Mouse (Mus musculus) lung, postnatal 14 days (tissue): ENCODE measurements around the gene Acadsb.
"Not testable (repeated sequence)": the region's sequence is repeated elsewhere in the genome, so short reads cannot be mapped to it uniquely, and the experiment has no call there.

Experiments used
- DNase-seq: peaks from one replicate; pipeline ENCODE4 v3.0.0; 2021

The Acadsb gene

DNA sequence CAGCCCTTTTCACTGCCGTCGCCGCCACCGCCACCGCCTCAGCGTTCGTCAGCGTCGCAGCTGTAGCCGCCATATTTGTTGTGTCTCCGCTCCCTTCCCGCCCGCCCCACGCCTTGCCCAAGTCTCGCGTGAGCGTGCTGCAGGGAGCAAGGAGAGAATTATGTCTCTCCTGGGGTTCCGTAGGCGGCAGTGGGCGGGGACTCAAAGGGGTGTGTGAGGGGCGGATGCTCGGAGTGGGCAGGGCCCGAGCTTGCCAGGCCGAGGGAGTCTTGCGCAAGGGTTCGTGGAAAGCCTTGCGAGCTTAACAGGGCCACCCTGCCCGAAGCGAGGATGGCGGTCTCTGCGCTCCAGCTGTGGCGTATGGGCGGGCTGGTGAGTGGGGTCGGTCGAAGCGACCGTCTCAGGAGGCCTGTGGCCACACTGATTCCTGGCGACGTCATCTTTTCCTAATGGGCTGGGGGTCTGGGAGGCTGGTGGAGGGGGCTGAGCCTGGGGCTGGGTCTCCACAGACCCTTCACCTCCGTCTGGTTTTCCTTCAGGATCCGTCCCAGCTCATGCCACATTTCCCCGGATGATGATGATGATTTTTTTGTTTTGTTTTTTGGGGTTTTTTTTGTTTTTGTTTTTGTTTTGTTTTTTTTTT is at the start of gene Acadsb, which contains the start of gene Ikzf5:
Gene Acadsb (plus strand): TSS at position 186 of the 643 bp plus-strand sequence.
Gene Ikzf5 (minus strand): TSS at position 106 of the 643 bp plus-strand sequence.
- DNase-seq = peak; percentile 100

DNA sequence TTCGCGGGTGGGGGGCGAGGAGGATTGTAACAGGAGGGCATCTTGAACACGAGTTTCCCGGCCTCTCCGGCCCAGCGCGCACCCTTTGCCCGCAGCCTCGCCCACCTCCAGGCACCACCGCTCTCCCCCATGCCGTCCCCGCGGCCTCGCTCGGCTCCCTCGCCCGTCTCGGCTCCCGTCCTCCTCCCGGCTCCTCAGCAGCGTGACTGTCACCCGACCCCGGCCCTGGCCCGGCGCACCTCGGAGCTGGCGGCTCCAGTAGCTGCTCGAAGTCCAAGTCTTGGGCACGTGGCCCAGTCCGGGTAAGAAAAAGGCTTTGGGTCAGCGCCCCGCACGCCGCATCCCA is 48.2 kb upstream of the Acadsb start:
- DNase-seq = no peak

DNA sequence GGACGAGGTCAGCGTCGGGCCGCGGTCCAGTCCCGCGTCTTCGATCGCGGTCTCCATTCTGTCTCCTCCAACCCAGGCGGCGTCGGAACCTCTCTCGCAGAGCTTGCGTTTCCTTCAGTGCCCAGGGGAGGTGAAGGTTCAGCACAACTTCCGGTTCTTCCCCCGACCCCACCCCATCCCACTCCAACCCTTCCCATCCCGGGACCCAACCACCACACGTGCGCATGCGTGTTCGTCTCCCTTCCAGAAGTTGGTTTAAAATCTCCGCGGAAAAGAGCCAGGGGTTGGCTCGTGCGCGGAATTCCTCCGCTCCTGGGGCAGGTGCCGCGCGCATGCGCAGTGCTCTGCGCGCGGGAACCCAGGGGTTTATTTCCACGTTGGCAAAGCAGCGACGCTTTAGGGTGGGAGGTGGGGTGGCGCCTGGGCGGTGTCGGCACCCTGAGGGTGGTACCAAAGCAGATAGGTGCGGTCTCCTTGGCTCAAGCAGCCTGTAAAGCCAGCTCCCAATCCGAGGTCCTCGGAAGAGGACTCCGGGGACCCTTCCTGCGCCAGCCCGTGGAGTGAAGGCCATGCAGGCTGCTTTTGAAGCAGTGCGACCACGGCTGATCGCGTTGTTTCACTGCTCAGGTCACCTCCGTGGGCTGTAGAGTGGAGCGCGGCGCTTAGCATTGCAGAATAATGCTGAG is 47.6 kb upstream of the Acadsb start, which contains the start of gene 2310057M21Rik:
Gene 2310057M21Rik (minus strand): TSS at position 145 of the 686 bp plus-strand sequence.
- peak; percentile 95 for DNase-seq

DNA sequence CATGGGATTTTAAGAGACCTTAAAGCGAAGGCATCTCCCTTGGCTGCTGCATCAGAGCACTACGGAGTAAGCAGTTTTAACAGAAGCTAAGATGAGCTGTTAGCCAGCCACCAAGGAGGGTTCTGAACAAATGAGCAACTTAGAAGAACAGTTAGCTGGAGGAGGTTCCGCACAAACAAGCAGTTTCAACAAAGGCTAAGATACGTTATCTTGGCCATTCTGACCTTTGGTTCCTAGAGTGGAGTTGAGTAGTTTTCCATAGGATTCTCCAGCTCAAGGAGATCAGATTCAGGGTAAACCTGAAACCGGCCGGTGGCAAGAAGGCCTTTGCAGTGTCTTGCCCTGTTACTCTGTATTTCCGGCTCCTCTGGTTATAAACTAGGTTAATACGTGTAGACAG is 46.3 kb upstream of the Acadsb start:
- DNase-seq = no peak

DNA sequence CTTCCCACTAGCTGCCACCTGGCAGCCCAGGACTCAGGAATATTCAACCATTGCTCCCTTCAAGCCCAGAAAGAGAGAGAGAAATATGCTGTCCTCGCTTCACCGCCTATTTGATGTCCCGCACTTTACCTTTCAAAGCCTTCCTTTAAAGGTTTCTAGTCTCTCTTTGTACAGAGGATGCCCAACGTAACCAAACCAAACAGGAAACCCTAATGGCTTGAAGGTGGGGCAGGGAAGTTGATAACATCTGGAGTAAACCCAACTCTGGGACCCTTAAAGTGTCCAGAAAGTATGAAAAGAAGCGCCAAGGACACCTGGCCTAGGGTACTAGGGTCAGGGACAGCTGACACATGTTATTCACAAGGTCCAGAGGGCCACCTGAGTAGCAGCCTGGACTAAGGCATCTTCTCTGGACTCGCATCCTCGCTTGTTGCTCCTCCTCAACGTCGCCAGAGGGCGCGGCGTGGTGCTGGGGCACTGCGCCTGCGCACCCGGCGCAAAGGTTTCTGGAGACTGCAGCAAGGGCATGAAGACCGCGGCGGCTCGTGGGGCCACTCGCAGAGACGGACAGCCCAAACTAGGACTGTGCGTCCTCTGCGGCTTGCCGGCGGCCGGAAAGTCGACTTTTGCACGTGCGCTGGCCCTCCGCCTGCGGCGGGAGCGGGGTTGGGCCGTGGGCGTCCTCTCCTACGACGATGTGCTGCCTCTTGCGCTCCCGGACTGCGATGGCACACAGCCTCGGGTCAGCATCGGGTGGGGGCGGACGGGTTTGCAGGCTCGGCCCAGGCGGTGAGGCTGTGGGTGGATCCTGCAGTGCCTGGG is 39.5 kb upstream of the Acadsb start, which contains the start of gene Pstk:
Gene Pstk (plus strand): TSS at position 494 of the 822 bp plus-strand sequence.
- DNase-seq = peak; percentile 87

DNA sequence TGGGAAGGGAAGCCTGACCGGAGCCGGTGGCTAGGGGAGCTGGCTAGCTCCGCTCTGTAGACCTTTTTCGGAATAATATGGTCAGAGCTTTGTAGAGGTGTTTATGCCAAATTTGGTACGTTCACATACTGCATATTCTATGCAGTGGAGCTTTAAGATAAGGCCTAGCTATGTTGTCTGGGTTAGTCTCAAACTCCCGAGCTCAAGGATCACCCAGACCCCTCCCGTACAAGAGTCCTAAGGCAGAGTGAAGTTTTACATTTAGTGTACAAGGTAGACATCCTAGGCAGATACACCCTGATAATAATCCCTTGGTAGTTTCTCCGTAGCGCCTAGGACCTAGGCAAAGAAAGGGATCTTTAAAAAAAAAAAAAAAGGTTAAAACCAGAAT is 38.9 kb upstream of the Acadsb start:
- DNase-seq = no peak

DNA sequence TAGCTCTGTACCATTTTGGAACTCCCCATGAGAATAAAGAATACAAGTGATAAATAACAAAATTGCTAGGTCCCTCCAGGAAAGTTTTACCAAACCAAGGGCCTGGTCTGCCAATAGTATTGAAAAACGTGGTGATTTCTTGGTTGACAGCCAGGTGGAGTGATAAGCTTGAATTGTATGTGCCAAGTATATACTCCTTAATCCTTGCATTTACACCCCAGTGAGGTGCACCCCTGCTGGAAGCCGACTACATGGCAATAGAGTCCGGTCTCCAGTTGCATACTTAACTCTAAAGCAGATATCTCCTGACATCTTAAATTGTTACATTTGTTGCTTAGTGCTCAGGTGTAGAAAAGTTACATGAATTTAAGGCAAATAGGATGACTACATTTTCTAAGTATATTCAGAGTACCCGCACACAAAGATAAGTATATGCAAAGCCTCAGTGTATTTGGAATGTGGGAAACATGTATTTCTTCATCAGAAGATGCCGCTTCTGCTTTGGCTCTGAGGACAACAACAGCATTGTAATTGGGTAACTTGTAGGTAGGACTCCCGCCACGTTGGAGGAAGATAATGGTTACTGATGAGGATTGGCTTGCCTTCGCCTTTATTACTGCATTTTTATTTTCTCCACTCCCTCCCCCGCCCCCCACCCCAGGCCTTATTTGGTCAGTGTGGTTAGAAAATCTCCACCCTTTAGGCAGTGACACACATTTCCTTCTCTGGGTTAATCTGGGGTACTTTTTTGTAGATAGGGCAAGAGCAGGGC is 38.3 kb upstream of the Acadsb start:
- no peak for DNase-seq

DNA sequence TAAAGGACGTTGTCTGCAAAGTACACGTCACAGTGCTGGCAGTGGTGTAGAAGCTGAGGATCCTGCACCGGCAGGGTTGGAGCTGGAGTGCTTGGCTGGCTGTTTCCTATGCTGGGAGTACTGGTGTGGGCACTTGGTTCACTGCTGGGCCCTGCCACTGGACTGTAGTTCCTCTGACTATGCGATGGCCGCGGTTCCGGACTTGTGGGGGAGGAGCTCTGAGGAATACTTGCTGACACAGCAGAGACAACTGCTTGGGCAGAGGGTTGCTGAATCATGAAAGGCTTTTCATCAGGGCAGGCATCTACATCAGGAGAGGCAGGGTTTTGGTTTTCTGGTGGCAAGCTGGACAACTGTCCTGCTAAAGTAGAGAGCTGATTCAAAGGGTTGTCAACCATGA is 18.6 kb upstream of the Acadsb start:
- DNase-seq = not testable (repeated sequence)

DNA sequence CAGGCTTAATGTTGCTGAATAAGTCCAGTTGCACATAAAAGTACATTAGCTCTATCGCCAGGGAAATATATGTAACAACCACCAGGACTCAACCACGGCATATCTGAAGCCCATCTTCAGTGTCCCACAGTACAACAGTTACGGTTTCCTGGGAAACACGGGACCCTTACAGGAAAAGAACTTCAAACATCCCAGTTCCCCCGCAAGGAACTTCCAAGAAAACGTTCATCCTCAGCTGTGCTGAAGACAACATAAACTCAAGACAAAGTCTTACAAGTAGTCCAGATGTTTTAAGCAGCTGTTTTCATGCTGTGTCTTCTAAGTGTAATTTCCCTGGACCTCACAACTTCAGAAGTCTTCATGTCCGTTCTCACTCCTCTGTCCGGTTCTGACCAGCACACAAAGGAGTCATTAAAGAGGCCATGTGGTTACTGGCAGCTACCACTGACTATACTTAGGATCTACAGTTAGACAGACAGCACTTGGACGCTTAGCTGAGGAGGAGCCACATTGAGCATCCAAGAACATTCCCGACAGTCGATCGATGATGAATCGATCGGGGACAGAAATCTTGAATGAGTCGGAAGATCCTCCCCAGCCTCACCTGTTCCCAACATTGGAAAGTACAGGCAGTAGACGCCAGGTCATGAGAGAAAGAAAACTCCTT is 947 bp upstream of the Acadsb start:
- peak; percentile 4 for DNase-seq

DNA sequence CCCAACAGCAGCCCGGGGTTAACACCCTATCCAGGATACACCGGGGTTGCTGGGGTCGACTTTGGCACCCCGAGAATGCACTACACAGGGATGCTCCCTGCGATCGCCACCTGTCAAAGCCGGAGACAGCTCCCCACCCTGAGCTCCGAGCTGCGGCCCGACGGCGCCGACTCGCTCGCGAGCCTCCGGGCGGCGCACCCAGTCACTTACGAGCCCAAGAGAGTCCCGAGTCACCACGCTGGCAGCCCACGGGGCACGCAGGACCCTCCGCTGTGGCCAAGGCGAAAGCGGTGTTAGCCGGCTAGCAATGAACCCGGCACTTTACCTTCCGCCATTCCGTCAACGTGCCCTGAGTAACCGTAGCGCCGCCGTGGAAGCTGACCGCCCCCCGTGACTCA is 414 bp upstream of the Acadsb start:
- no peak for DNase-seq

DNA sequence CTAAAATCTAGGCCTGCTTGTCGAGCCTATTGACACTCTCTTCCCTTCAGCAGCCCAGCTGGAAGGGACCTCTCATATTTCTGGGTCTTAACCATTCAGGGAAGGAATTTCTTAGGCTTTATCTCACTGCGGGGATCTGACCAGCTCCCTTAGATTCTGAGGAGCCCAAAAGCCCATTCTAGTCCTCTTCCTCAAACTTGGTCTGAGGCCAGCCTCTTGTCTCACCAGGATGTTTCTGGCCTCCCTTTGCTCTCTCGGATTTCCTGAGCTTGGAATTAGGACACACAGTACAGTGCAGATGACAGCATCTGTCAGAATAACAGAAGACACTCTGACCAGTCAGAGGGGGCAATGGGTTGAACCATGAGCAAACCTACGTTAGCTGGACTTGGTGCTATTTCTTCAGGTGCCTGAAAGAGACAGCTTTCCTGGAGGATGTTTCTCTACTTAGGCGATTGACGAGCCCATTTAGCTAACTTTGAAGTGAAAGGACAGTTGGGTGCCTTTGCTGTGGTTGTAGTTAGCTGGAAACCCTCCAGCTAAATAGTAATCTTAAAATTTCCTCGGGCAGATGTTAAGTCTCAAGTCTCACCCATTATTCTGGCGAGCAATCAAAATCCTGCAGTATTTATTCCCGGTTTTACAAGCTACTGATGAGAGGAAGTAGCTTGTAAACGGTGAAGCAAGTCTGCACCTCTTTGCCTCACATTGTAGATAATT is 980 bp downstream of the Acadsb start:
- DNase-seq = peak; percentile 58

DNA sequence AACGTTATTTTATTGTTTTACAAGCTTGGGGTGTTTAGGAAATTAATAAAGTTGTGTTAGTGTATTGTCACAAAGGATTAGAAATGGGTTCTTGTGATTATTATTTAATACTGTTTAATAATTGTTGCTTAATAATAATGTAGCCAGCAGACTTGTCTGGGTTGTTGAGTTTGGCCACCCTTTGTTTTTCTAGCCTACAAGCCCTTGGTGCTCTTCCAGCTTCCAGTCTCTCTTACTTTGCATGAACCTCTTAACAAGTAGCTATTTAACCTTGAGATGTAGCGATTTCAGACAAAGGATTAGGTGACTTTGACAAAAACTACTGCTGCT is 1.5 kb downstream of the Acadsb start:
- no peak for DNase-seq

DNA sequence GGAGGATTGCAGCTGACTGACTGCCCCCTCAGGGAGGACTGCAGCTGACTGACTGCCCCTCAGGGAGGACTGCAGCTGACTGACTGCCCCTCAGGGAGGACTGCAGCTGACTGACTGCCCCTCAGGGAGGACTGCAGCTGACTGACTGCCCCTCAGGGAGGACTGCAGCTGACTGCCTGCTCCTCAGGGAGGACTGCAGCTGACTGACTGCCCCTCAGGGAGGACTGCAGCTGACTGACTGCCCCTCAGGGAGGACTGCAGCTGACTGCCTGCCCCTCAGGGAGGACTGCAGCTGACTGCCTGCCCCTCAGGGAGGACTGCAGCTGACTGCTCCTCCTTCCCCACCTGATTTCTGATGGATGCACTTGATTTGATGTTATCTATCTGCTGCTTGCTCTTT is 6.3 kb downstream of the Acadsb start:
- DNase-seq = not testable (repeated sequence)

DNA sequence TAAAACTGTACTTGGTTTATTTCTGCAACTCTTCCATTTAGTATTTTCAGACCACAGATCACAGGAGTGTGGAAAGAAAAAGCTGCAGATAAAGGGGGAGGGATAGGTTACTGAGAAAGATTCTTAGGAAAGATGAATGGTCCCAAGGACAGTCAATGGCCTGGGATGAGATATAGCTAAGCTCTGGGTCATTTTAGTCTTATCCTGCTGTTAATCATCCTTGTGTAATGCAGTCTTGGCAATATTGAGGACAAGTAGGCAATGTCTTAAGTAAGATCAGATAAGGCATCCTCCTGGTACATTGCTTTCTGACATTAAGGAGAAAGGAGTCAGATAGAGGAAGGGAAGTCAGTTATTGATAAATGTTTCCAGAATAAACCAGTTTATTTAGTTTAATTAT is 7.2 kb downstream of the Acadsb start:
- DNase-seq = no peak

DNA sequence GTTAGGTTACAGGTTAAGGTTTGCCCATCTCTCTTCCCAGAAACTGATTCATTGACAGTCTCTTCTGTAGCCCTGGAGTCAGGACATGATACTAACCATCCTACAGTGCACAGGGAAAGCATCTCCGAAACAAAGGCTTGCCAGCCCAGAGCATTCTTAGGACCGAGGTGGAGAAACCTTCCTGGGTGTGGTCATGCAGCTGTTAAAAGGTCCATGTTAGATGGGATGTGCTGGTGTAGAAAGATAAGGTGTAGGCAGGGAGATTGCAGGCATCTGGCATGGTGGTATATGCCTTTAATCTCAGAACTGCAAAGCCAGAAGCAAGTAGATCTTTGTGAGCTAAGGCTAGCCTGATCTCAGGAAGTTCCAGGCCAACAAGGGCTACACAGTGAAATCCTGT is 14.5 kb downstream of the Acadsb start:
- DNase-seq = no peak

DNA sequence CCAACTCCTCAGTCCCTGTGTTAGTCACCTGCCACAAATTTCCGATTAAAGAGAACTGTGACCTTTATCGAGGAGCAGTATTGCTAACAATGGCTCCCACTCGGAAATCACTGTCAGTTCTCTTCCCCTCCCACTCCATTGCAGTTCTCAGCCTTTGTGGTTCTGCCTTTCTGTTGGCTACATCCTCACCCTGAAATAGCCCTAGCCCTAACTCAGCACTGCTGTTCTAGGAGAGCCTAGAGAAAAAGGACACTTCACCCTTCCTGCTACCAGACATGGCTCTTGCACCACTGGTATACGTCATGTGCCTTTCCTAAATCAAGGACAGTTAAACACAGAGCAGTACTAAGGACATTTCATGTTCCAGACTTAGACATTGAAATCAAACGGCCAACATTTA is 16.9 kb downstream of the Acadsb start:
- no peak for DNase-seq

DNA sequence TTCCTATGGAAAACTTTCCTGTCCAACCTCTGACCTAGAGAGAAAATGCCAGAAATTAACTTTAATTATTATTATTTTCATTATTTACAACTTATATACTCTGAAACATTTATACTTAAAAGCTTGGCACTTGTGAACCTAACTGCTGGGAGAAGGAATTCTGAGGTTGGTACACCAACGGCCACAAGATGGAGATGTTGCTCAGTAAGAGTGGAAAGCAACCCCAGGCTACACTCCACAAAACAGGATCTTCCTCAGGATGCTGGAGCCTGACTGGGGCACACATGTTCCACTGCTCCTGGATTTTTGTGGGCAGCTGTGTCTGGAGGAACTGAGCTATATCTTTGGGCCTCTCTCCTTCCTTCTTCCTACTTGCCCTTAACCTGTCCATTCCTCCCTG is 21.8 kb downstream of the Acadsb start:
- peak; percentile 18 for DNase-seq

DNA sequence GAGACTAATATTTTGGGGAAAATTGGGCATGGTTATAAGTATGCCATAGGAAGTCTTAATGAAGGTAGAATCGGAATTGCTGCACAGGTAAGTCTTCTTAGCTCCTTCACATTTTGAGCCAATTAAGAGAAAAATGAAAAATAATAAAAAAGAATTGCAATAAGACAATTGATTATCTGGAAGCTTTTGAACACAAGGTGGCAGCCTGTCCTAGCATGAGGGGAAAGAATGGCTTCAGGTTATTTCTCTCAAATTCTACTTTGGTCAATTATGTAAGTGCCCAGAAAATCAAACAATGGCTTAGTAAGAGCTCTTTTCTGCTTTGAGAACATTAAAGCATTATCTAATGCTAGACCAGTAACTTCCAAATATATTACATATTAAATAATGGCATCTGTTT is 23.9 kb downstream of the Acadsb start:
- no peak for DNase-seq

DNA sequence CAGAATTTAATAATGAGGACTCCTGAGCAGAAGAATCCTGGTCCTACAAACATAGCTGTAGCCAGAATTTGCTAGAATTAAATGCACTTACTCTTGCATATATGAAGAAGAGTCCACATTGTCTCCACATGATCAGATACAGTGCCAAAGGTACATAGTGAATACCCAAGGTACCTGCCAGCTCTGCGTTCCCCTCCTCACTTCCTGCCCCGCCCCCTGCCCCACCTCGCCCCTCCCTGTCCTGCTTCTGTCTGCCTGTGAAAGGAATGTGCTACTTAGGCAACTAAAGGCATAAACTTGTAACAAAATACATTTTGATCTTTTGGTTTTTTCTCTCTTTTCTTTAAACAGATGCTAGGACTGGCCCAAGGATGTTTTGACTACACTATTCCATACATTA is 26.6 kb downstream of the Acadsb start:
- DNase-seq = no peak

DNA sequence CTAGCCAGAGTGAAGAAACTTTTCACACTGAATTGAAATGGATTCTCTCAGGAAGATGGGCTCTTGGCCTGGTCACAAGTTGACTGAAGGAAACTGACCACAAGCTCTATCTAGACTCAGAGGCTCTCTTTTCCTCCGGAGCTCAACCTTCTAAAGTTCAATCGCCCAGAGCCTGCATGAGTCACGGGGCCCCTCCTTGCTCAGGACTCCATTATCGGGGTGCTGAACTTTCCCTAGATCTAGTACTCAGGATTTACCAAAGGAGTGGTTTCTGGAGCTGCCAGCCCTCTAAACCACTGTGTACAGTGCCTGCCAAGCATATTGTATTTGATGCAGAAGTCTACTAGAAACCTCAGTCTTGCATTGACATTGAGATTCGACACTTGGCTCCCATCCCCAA is 46.3 kb downstream of the Acadsb start:
- DNase-seq = no peak

DNA sequence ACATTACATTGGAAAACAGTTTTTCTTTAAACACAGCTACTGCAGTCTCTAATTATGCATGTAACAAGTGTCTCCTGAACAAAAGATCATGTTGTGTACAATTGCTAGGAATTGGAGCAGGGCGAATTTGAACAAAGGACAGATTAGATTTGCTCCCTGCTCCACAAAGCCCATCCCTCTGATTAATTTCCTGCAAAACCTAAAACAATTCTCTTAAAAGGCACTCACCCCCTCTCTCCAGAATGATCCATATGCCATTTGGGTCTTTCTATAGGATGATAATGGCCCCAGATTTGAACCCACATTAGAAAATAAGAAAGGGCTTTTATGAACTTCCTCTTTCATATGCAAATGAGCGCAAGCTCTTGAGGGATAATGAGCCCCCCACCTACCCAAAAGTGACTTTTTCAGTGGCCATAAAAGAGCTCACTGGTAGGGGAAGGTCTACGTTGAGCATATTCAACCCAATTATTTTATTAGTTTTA is 54.8 kb downstream of the Acadsb start:
- no peak for DNase-seq

DNA sequence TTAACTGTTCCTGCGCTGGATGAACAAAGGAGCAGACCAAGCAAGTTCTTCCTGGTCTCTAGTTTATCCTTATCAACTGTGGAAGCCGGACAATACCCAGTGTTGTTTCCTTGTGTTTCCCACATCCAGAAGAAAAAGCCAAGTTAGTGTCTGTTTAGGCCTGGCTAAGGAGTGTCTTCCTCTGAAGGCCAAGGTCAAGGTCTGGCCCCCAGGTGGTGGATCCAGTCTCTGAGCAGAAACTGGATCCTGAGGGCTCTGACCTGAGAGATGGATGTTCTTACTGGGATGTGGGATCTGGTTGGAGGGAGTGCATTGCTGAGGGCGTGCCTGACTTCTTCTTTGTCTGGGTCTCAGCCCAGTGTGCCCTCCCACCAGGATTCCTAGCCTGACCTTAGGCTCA is 55.3 kb downstream of the Acadsb start:
- no peak for DNase-seq
